Comparison of ENCODE assay signal across 1 mouse cellular context in genomic region chr2:50538068-50538467, GRCm38 (mm10).
TF ChIP-seq lines count a peak whose summit lies in the region.

No protein-coding gene starts in this region.

TF ChIP-seq in myocyte, 11 proteins besides CTCF, POLR2A, EP300 and RAD21 (continued from another document):
- TF ChIP-seq MYOD1 (IDR thresholded peaks at IDR 0.05; ENCODE audit: control insufficient read depth in 1 of 3, insufficient read length in 2 of 3, low read depth in 2 of 3) (no peak), MAX (IDR thresholded peaks at IDR 0.05; ENCODE audit: low read depth) (no peak), E2F4 (IDR thresholded peaks at IDR 0.05; ENCODE audit: insufficient read depth) (no peak), SRF (IDR thresholded peaks at IDR 0.05; ENCODE audit: control insufficient read depth, insufficient read length, low read depth) (no peak)
